Mouse (Mus musculus): Measurements from ENCODE around the gene Cdcp2. TPM values are rescaled to one million over a fixed set of nuclear protein-coding genes. Genes with fewer than 3 reads are reported as not detected.

Cdcp2 gene
- total and polyA plus RNA-seq, 2 experiments from 2014 or later = not detected

- no peak for TF ChIP-seq CTCF (IDR thresholded peaks at IDR 0.05; ENCODE audit: low read depth)
- Histone ChIP-seq H3K27ac (ENCODE audit: low read depth, low read length) (no peak overlapping the region), H3K4me1 (ENCODE audit: insufficient read depth) (peaks cover 2% of the 10 kb centered on the region; the same call in 1 of the 2 replicates), H3K4me2 (ENCODE audit: low read depth) (no peak overlapping the region), H3K36me3 (ENCODE audit: insufficient read depth) (no peaks in the 10 kb centered on the region), H3K9ac (no peak overlapping the region), H3K27me3 (ENCODE audit: insufficient read depth, low read length) (no peaks in the 10 kb centered on the region), H3K9me3 (ENCODE audit: low read length) (no peaks in the 10 kb centered on the region), H3K4me3 (ENCODE audit: low read depth, low read length) (no peak overlapping the region)
- 84% methylated on average over 9 of the region's 9 CpGs for WGBS
- DNase-seq (no peak), ATAC-seq (no peak)
Measured at GRCm38 (mm10) chr4:107072343-107072742, 24.3 kb upstream of the Cdcp2 start.

GRCm38 (mm10) chr4:107075456-107075855, 21.2 kb upstream of the Cdcp2 start:
- no peak overlapping the region for H3K4me3 ChIP-seq (ENCODE audit: low read depth, low read length)
- DNase-seq (peak; percentile 35), ATAC-seq (peak; percentile 75)
- 50% methylated on average over 5 of the region's 5 CpGs for WGBS
- H3K27ac ChIP-seq (ENCODE audit: low read depth, low read length) = no peak overlapping the region
- H3K27me3 ChIP-seq (ENCODE audit: insufficient read depth, low read length) = no peaks in the 10 kb centered on the region
- no peak for TF ChIP-seq CTCF (IDR thresholded peaks at IDR 0.05; ENCODE audit: low read depth)
- no peak overlapping the region for H3K4me2 ChIP-seq (ENCODE audit: low read depth)
- H3K9me3 ChIP-seq (ENCODE audit: low read length) = no peaks in the 10 kb centered on the region
- H3K9ac ChIP-seq = no peak overlapping the region
- H3K36me3 ChIP-seq (ENCODE audit: insufficient read depth) = no peaks in the 10 kb centered on the region
- no peaks in the 10 kb centered on the region for H3K4me1 ChIP-seq (ENCODE audit: insufficient read depth)

- no peak for TF ChIP-seq CTCF (IDR thresholded peaks at IDR 0.05; ENCODE audit: low read depth)
- H3K4me1 ChIP-seq (ENCODE audit: insufficient read depth) = 0 out of 2 replicates have a peak, but pooled peaks cover 2% of the 10 kb centered on the region
- no peak overlapping the region for H3K9ac ChIP-seq
- H3K9me3 ChIP-seq (ENCODE audit: low read length) = no peaks in the 10 kb centered on the region
- WGBS = 87% methylated on average over 4 of the region's 4 CpGs
- ATAC-seq = peak; percentile 42; the same call in 1 of the 2 replicates
- H3K36me3 ChIP-seq (ENCODE audit: insufficient read depth) = no peaks in the 10 kb centered on the region
- no peak overlapping the region for H3K4me2 ChIP-seq (ENCODE audit: low read depth)
- H3K27ac ChIP-seq (ENCODE audit: low read depth, low read length) = no peak overlapping the region
- H3K4me3 ChIP-seq (ENCODE audit: low read depth, low read length) = no peak overlapping the region
- DNase-seq = no peak
- H3K27me3 ChIP-seq (ENCODE audit: insufficient read depth, low read length) = no peaks in the 10 kb centered on the region
Measured at GRCm38 (mm10) chr4:107078894-107079293, 17.8 kb upstream of the Cdcp2 start.

DNA sequence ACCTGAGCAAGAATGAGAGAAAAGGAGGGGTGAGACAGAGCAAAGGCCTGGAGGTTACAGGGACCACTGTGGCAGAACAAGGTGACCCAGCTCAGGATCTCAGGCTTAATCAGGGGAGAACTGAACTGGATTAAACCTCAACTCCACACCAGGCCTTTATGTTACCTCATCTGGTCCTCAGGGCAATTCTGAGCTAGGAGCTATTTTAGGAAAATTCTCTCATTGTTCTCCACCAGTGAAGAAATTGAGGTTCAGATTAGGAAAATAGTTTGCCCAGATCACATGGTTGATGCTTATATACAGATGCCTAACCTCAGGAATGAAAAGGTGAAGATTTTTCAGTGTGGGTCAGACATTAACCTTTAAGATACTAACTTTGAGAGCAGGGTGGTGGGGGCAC, 17.0 kb upstream of the Cdcp2 start:
- ATAC-seq (no peak), DNase-seq (no peak)
- no peak overlapping the region for H3K27ac ChIP-seq (ENCODE audit: low read depth, low read length)
- H3K4me3 ChIP-seq (ENCODE audit: low read depth, low read length) = no peak overlapping the region
- no peak for TF ChIP-seq CTCF (IDR thresholded peaks at IDR 0.05; ENCODE audit: low read depth)
- no peaks in the 10 kb centered on the region for H3K9me3 ChIP-seq (ENCODE audit: low read length)
- no peaks in the 10 kb centered on the region for H3K36me3 ChIP-seq (ENCODE audit: insufficient read depth)
- no peaks in the 10 kb centered on the region for H3K27me3 ChIP-seq (ENCODE audit: insufficient read depth, low read length)
- H3K9ac ChIP-seq = no peak overlapping the region
- no peak overlapping the region for H3K4me2 ChIP-seq (ENCODE audit: low read depth)
- H3K4me1 ChIP-seq (ENCODE audit: insufficient read depth) = peaks cover 9% of the 10 kb centered on the region

- Histone ChIP-seq H3K4me1 (ENCODE audit: insufficient read depth) (peaks cover 16% of the 10 kb centered on the region), H3K9ac (no peak overlapping the region), H3K27me3 (ENCODE audit: insufficient read depth, low read length) (no peaks in the 10 kb centered on the region), H3K4me2 (ENCODE audit: low read depth) (no peak overlapping the region), H3K9me3 (ENCODE audit: low read length) (no peaks in the 10 kb centered on the region), H3K4me3 (ENCODE audit: low read depth, low read length) (no peak overlapping the region), H3K36me3 (ENCODE audit: insufficient read depth) (no peaks in the 10 kb centered on the region), H3K27ac (ENCODE audit: low read depth, low read length) (no peak overlapping the region)
- ATAC-seq = no peak
- no peak for DNase-seq
- WGBS = 85% methylated on average over 3 of the region's 3 CpGs
- TF ChIP-seq CTCF (IDR thresholded peaks at IDR 0.05; ENCODE audit: low read depth) = no peak
Measured at GRCm38 (mm10) chr4:107082185-107082584, 14.5 kb upstream of the Cdcp2 start.

DNA sequence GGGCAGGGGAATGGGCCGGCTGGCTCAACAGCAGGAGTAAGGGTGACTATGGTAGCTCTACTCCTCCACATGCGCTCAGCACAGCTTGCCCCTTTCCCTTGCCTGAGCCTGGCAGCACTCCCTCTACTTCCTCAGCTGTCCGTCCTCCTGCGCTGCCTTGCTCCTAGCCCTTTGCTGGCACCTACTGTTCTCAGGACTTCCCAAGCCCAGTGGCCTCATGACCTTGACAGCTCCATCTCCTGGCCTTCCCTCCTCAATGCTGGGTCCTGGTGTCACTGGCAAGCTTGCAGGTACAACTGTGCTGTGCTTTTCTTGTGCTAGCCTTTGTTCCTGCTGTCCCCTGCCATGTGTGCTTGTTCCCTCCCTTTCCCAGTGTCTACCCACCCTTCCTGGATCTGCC, 13.6 kb upstream of the Cdcp2 start:
- H3K27me3 ChIP-seq (ENCODE audit: insufficient read depth, low read length) = no peaks in the 10 kb centered on the region
- no peak for ATAC-seq
- TF ChIP-seq CTCF (IDR thresholded peaks at IDR 0.05; ENCODE audit: low read depth) = no peak

DNA sequence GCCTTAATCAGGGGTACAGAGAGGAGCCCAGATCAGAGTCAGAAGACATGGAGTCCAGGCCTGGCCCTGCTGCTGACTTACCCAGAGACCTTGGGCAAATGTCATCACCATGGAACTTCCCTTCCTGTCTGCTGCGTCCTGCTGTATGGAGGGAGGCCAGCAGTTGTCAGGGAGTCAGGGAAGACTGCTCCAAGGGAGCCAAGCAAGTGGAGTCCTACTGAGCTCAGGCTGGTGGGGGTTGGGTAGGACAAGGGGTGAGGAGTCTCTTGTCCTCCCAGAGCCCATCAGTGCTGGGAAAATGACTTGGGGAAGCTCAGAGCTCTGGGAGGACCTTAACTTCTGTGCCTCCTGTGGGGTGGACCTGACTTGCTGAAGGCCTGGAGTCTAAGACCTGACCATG, 12.3 kb upstream of the Cdcp2 start:
- 8% methylated on average over 1 of the region's 1 CpGs for WGBS

More for the DNA sequence above, 13.6 kb upstream of the Cdcp2 start:
- DNase-seq = no peak
- Histone ChIP-seq H3K9ac (no peak overlapping the region), H3K4me3 (ENCODE audit: low read depth, low read length) (no peak overlapping the region), H3K4me2 (ENCODE audit: low read depth) (no peak overlapping the region), H3K36me3 (ENCODE audit: insufficient read depth) (no peaks in the 10 kb centered on the region), H3K4me1 (ENCODE audit: insufficient read depth) (peaks cover 16% of the 10 kb centered on the region), H3K27ac (ENCODE audit: low read depth, low read length) (no peak overlapping the region), H3K9me3 (ENCODE audit: low read length) (no peaks in the 10 kb centered on the region)
- WGBS = 96% methylated on average over 4 of the region's 4 CpGs

More for the DNA sequence above, 12.3 kb upstream of the Cdcp2 start:
- Histone ChIP-seq H3K27me3 (ENCODE audit: insufficient read depth, low read length) (no peaks in the 10 kb centered on the region), H3K36me3 (ENCODE audit: insufficient read depth) (no peaks in the 10 kb centered on the region), H3K27ac (ENCODE audit: low read depth, low read length) (peak overlapping the region; percentile 77), H3K4me1 (ENCODE audit: insufficient read depth) (peaks cover 16% of the 10 kb centered on the region), H3K9me3 (ENCODE audit: low read length) (no peaks in the 10 kb centered on the region), H3K9ac (no peak overlapping the region), H3K4me2 (ENCODE audit: low read depth) (no peak overlapping the region), H3K4me3 (ENCODE audit: low read depth, low read length) (no peak overlapping the region)
- DNase-seq (no peak), ATAC-seq (peak; percentile 46)
- TF ChIP-seq CTCF (IDR thresholded peaks at IDR 0.05; ENCODE audit: low read depth) = no peak
